Mouse (Mus musculus) neural tube, embryonic 14.5 days (tissue): ENCODE data around the gene Cachd1. TPM values are rescaled to one million over a fixed set of nuclear protein-coding genes. Genes with fewer than 3 reads are reported as not detected.

Experiments used
- ATAC-seq: fragments of 200-750 bp; cut with Nextera tagmentation; 2 replicates; pipeline ENCODE4 v1.8.0; 2017; ENCODE audit warnings: low read depth, mild to moderate bottlenecking, moderate TSS enrichment, moderate library complexity
- H3K27ac ChIP-seq: fragments of 300-500 bp; sonication (generic); 2 replicates; pipeline ENCODE4 v1.5.1; 2014; ENCODE audit warnings: low read depth, mild to moderate bottlenecking, control low read depth, low read length, moderate library complexity, mixed read lengths
- H3K27me3 ChIP-seq: fragments of 300-500 bp; sonication (generic); 2 replicates; pipeline ENCODE4 v1.6.1; 2014; ENCODE audit warnings: low read length; ENCODE audit not compliant: control insufficient read depth, insufficient read depth
- H3K36me3 ChIP-seq: fragments of 300-500 bp; sonication (generic); 2 replicates; pipeline ENCODE4 v1.6.1; 2014; ENCODE audit warnings: low read length, mixed read lengths; ENCODE audit not compliant: control insufficient read depth, insufficient read depth
- H3K4me1 ChIP-seq: fragments of 300-500 bp; sonication (generic); 2 replicates; pipeline ENCODE4 v1.6.1; 2014; ENCODE audit warnings: low read length; ENCODE audit not compliant: control insufficient read depth, insufficient read depth
- H3K4me2 ChIP-seq: fragments of 300-500 bp; sonication (generic); 2 replicates; pipeline ENCODE4 v1.6.1; 2014; ENCODE audit warnings: mild to moderate bottlenecking, low read depth, low read length, control low read depth
- H3K4me3 ChIP-seq: fragments of 300-500 bp; sonication (generic); 2 replicates; pipeline ENCODE4 v1.5.1; 2014; ENCODE audit warnings: low read depth, low read length, control low read depth, mixed read lengths
- H3K9ac ChIP-seq: fragments of 300-500 bp; sonication (generic); replicated peaks from 2 replicates; pipeline ENCODE4 v1.6.1; 2014; ENCODE audit warnings: low read depth, mild to moderate bottlenecking, control low read depth, low read length, mixed read lengths
- H3K9me3 ChIP-seq: fragments of 300-500 bp; sonication (generic); 2 replicates; pipeline ENCODE4 v1.6.1; 2016; ENCODE audit warnings: low read length; ENCODE audit not compliant: control insufficient read depth
- WGBS: fragments of 180-500 bp; shearing (Covaris S2); extraction: QIAGEN DNeasy Blood & Tissue Kit; methylation state at CpG from one replicate; pipeline ENCODE4 v1.1.7; 2014; 5-methylcytosine and 5-hydroxymethylcytosine counted together
- polyA plus RNA-seq: library from polyadenylated mRNA; unstranded; fragments of >200 nt; fragmentation: Nextera tagmentation; extraction: Ambion mirVana; gene quantifications from 2 replicates; pipeline ENCODE4 v1.2.1, GENCODE M21; 2014

The Cachd1 gene
- polyA plus RNA-seq, result 15.3 and 18.6 TPM in 2 replicates

DNA sequence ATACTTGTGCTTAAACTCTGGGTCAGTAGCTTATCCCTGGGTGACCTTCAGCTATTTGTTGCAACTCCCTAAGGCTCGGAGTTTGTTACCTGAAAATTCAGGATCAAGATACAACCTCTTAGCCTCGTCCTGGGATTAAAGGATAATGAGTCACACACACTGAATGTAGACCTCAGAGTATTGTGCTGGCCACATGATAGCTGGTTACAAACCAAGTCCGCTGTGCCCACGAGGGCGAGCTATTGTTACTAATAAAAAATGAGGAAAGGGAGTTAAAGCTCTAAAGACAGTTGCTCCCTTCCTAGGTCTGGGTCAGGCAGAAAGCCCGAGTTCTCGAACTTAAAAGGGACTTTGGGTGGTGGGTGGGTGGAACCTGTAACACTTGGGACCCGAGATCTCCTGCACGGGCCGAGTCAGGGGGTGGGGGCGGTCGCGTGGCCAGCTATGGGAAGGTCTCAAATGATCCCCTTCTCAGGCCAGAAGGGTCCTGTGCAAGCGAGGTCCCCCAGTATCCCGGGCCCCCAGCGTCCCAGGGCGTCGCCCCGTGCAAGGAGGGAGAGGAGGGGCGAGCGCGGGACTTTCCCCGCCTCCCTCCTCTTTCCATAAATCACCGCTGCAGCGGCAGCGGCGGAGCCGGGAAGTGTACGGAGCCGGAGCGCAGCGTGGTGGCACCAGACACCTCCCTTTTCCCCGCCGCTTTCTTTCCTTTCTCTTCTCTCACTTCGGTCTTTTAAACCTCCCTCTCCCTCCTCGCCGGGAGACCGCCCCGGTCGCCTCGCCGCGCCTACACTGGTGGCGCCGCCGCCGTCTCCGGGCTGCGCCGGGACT, at the start of gene Cachd1:
Gene Cachd1, plus strand, starts transcription at position 633 of the 828 bp plus-strand sequence.
- no peaks in the 10 kb centered on the region for H3K9me3 ChIP-seq
- H3K27ac ChIP-seq, result peak within 1 kb of the TSS; percentile 80
- no peaks in the 10 kb centered on the region for H3K36me3 ChIP-seq
- WGBS, result 2% methylated on average over 27 of the region's 50 CpGs
- peak within 1 kb of the TSS; percentile 89 for H3K4me2 ChIP-seq
- peak within 1 kb of the TSS; percentile 68 for H3K4me3 ChIP-seq
- ATAC-seq, result peak; percentile 79
- H3K9ac ChIP-seq, result peak within 1 kb of the TSS; percentile 69
- peaks cover 3% of the 10 kb centered on the region; the same call in 1 of the 2 replicates for H3K27me3 ChIP-seq
- H3K4me1 ChIP-seq, result peaks cover 15% of the 10 kb centered on the region

DNA sequence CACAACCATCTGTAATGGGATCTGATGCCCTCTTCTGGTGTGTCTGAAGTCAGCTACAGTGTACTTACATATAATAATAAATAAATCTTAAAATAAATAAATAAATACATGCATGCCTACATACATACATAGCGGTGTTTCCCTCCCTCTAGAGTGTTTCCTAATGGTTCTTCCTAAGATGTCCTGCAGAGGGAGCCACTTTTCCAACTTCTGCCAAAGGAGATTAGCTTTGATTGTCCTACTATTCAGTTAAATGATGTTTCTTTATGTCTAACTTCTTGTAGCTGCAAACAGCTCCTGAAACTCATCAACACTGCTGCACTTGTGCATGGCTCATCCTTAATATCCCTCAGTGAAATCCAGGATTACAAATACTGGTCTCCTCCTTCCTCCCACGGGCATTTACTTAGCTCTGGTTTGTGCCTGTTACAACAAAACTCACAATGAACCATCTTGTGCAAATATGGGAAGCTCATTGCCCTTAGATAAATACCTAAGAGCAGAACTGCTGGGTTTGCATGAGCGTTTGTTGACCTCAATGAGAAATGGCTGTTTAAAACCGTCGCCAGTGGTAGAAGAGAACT, 47.5 kb upstream of the Cachd1 start:
- Histone ChIP-seq H3K4me2 (no peak overlapping the region), H3K36me3 (no peaks in the 10 kb centered on the region), H3K9me3 (no peaks in the 10 kb centered on the region), H3K27ac (no peak overlapping the region), H3K4me1 (no peaks in the 10 kb centered on the region), H3K27me3 (no peaks in the 10 kb centered on the region), H3K4me3 (no peak overlapping the region), H3K9ac (no peak overlapping the region)
- ATAC-seq, result no peak
- 80% methylated on average over 5 of the region's 5 CpGs for WGBS

DNA sequence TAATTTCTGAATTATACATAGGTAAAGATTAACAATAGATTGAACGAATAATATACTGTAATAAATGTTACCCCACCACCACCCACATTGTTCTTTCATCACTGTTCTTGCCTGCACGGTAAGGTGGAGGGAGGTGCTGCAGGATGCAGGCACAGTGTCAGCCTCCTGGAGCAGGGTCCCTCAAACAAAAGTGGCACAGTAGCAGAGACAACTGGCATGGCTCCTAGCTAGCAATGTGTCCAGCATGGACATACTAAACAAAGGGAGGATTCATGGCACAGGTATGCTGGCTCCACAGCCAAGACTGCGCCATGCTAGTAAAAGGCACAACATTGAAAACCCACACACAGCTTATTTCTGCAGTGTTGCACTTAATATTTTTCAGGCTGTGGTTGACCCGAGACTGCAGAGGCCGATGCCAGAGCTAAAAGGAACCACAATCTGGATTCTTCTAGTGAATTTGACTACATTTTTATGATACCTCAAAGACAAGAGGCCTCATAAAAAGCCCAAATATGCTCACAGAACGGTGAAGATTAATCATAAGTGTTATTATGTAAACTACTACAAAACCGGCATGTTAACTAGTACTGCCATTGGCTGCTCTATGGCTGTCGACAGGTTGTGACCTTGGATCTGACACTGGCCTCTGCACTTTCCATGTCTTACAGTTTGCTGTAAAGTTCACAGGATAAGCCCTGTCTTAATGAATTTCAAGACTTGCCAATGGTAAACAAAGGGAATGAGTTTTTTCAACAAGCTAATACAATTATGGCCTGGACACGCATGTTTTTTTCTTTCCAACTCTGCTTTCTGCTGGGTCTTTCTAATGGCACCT, 41.2 kb upstream of the Cachd1 start:
- no peaks in the 10 kb centered on the region for H3K9me3 ChIP-seq
- H3K27ac ChIP-seq, result no peak overlapping the region
- no peak overlapping the region for H3K4me2 ChIP-seq
- H3K4me1 ChIP-seq, result no peaks in the 10 kb centered on the region
- no peak overlapping the region for H3K4me3 ChIP-seq
- no peaks in the 10 kb centered on the region for H3K27me3 ChIP-seq
- H3K9ac ChIP-seq, result no peak overlapping the region
- no peak for ATAC-seq
- H3K36me3 ChIP-seq, result no peaks in the 10 kb centered on the region
- WGBS, result 77% methylated on average over 9 of the region's 9 CpGs

DNA sequence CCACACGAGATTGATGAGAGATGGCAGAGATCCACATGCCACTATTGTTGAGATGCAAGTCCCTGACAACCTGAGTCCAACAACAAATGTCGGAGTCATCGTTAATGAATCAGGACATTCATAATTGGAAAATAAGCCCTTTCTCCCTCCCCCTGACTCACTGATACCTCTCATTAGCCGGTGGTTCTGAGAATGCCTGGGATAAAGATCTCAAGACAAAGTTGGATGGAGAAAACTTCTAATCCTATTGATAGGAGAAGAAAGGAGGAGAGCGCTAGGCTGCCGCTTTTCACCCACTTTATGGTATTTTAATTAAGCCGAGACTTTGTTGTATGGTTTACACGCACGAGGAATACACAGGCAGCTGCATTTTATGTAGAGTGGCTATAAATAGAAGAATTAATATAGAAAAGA, 40.5 kb upstream of the Cachd1 start:
- H3K9me3 ChIP-seq, result no peaks in the 10 kb centered on the region
- no peak for ATAC-seq

DNA sequence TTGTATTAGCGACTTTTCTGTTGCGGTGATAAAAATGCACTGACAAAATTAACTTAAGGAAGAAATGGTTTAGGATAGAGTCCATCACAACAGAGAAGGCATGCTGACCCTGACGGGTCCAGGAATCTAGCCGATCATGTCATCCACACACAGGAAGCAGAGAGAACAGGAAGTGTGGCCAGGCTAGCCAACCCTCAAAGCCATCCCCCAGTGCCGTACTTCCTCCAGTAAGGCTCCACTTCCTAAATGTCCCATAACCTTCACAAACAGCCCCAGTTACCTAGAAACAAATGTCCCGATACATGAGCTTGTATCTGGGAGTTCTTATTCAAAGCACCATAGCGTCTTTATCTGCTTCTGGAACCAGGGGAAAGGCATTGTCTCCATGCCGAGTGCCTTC, 32.9 kb upstream of the Cachd1 start:
- no peak overlapping the region for H3K9ac ChIP-seq
- H3K27ac ChIP-seq, result no peak overlapping the region
- no peaks in the 10 kb centered on the region for H3K27me3 ChIP-seq
- no peaks in the 10 kb centered on the region for H3K36me3 ChIP-seq
- H3K4me3 ChIP-seq, result no peak overlapping the region
- no peak for ATAC-seq
- no peaks in the 10 kb centered on the region for H3K9me3 ChIP-seq
- WGBS, result 95% methylated on average over 8 of the region's 8 CpGs
- H3K4me1 ChIP-seq, result no peaks in the 10 kb centered on the region
- H3K4me2 ChIP-seq, result no peak overlapping the region

More for the DNA sequence above, 40.5 kb upstream of the Cachd1 start:
- H3K4me2 ChIP-seq, result no peak overlapping the region
- no peaks in the 10 kb centered on the region for H3K36me3 ChIP-seq
- H3K27ac ChIP-seq, result no peak overlapping the region
- no peak overlapping the region for H3K9ac ChIP-seq
- no peak overlapping the region for H3K4me3 ChIP-seq
- WGBS, result 49% methylated on average over 9 of the region's 9 CpGs
- no peaks in the 10 kb centered on the region for H3K4me1 ChIP-seq
- H3K27me3 ChIP-seq, result no peaks in the 10 kb centered on the region

DNA sequence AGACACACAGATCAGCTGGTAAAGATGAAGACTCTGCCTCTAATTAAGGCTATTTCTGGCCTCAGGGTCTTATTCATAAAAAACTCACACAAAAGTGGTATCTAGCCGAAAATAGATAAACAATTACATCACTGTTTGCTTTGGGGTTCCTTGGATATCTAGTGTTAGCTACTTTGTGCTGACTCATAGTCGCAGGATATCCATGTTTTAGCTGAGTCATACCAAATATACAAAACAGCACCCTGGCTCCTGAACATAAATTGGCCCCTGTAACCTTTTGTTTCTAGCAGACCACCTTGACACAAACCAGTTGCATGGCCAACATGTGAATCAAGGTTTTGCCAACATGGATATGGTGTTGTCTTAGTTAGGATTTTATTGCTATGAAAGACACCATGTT, 24.2 kb upstream of the Cachd1 start:
- no peak overlapping the region for H3K27ac ChIP-seq
- 93% methylated on average over 2 of the region's 2 CpGs for WGBS
- H3K4me2 ChIP-seq, result no peak overlapping the region
- H3K9me3 ChIP-seq, result no peaks in the 10 kb centered on the region
- H3K9ac ChIP-seq, result no peak overlapping the region
- ATAC-seq, result no peak
- no peaks in the 10 kb centered on the region for H3K27me3 ChIP-seq
- no peaks in the 10 kb centered on the region for H3K36me3 ChIP-seq
- H3K4me3 ChIP-seq, result no peak overlapping the region
- H3K4me1 ChIP-seq, result no peaks in the 10 kb centered on the region

DNA sequence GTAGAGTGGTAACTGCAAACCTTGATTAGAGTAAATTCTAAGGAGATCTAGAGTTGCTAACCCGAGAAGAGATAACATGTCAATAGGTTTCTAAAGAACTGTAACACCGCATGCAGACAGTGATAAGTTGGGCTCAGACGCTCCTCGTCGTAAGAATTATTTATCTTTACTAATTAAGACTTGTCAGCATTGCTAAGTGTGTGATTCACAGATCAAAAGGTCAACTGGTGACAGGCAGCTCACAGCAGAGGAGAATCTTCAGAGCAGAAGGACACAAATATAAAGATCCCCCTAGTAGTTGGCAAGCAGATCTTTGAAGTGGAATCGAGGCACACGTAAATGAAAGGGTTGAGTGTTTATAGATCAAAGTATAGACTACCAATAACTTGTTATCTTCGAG, 20.8 kb upstream of the Cachd1 start:
- H3K27ac ChIP-seq, result no peak overlapping the region
- H3K9ac ChIP-seq, result no peak overlapping the region
- no peak overlapping the region for H3K4me3 ChIP-seq
- H3K27me3 ChIP-seq, result no peaks in the 10 kb centered on the region
- 83% methylated on average over 8 of the region's 8 CpGs for WGBS
- H3K4me1 ChIP-seq, result no peaks in the 10 kb centered on the region
- H3K9me3 ChIP-seq, result no peaks in the 10 kb centered on the region
- ATAC-seq, result no peak
- H3K36me3 ChIP-seq, result no peaks in the 10 kb centered on the region
- no peak overlapping the region for H3K4me2 ChIP-seq

DNA sequence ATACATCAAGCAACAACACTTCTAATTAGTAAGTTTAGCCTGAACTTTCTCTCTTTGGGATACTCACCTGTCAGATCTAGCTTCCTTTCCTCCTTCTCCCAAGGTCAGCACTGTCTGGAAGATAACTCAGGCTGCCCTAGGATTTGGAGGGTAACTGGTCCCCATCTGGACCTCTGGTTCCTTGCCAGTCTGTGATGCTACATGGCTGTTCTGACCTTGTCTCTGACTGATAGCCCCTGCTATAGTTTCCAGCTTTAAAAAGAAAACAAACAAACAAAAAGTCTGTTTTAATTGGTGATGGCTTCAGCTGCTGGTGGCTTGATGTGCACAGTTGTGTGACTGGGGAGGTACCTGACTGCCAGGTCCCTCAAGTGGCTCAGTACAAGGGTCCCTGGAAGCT, 20.0 kb upstream of the Cachd1 start:
- Histone ChIP-seq H3K4me1 (no peaks in the 10 kb centered on the region), H3K27ac (no peak overlapping the region), H3K27me3 (no peaks in the 10 kb centered on the region), H3K4me3 (no peak overlapping the region), H3K36me3 (no peaks in the 10 kb centered on the region), H3K4me2 (no peak overlapping the region), H3K9ac (no peak overlapping the region), H3K9me3 (no peaks in the 10 kb centered on the region)
- no peak for ATAC-seq
